Mouse (Mus musculus): ENCODE data around the gene Ube2h. TPM values are rescaled to one million over a fixed set of nuclear protein-coding genes. Genes with fewer than 3 reads are reported as not detected.

Ube2h gene
- polyA plus RNA-seq, 1 experiment from 2014 or later = 60.5 TPM

GRCm38 (mm10) chr6:30204383-30205179 is 99.8 kb downstream of the Ube2h start:
- Histone ChIP-seq H3K9ac (replicated peaks; ENCODE audit: low read depth, low read length) (no peak overlapping the region), H3K9me3 (ENCODE audit: control insufficient read depth, low read depth, low read length) (no peaks in the 10 kb centered on the region), H3K4me2 (replicated peaks; ENCODE audit: low read depth, low read length) (no peak overlapping the region), H3K27ac (ENCODE audit: low read length) (no peak overlapping the region), H3K36me3 (ENCODE audit: control insufficient read depth, insufficient read depth, low read length) (no peaks in the 10 kb centered on the region), H3K4me1 (ENCODE audit: control insufficient read depth, insufficient read depth, low read length) (peaks cover 5% of the 10 kb centered on the region; the same call in 1 of the 2 replicates), H3K27me3 (ENCODE audit: control insufficient read depth, insufficient read depth, low read length) (no peaks in the 10 kb centered on the region), H3K4me3 (ENCODE audit: low read depth, low read length) (no peak overlapping the region)
- WGBS = 70% methylated on average over 20 of the region's 20 CpGs
- ATAC-seq (ENCODE audit: insufficient number of reproducible peaks, insufficient read depth, low FRiP score, low read depth) = no peak

- no peak overlapping the region for H3K9ac ChIP-seq (replicated peaks; ENCODE audit: low read depth, low read length)
- 79% methylated on average over 8 of the region's 8 CpGs for WGBS
- no peaks in the 10 kb centered on the region for H3K4me1 ChIP-seq (ENCODE audit: control insufficient read depth, insufficient read depth, low read length)
- no peaks in the 10 kb centered on the region for H3K36me3 ChIP-seq (ENCODE audit: control insufficient read depth, insufficient read depth, low read length)
- H3K27me3 ChIP-seq (ENCODE audit: control insufficient read depth, insufficient read depth, low read length) = no peaks in the 10 kb centered on the region
- H3K27ac ChIP-seq (ENCODE audit: low read length) = no peak overlapping the region
- no peak overlapping the region for H3K4me3 ChIP-seq (ENCODE audit: low read depth, low read length)
- H3K4me2 ChIP-seq (replicated peaks; ENCODE audit: low read depth, low read length) = no peak overlapping the region
- H3K9me3 ChIP-seq (ENCODE audit: control insufficient read depth, low read depth, low read length) = no peaks in the 10 kb centered on the region
- ATAC-seq (ENCODE audit: insufficient number of reproducible peaks, insufficient read depth, low FRiP score, low read depth) = no peak
These were observed 108.2 kb downstream of the Ube2h start for GRCm38 (mm10) chr6:30196143-30196542.

- H3K36me3 ChIP-seq (ENCODE audit: control insufficient read depth, insufficient read depth, low read length) = no peaks in the 10 kb centered on the region
- whole genome bisulfite sequencing = 78% methylated on average over 11 of the region's 11 CpGs
- H3K9ac ChIP-seq (replicated peaks; ENCODE audit: low read depth, low read length) = no peak overlapping the region
- no peaks in the 10 kb centered on the region for H3K4me1 ChIP-seq (ENCODE audit: control insufficient read depth, insufficient read depth, low read length)
- ATAC-seq (ENCODE audit: insufficient number of reproducible peaks, insufficient read depth, low FRiP score, low read depth) = no peak
- H3K27me3 ChIP-seq (ENCODE audit: control insufficient read depth, insufficient read depth, low read length) = no peaks in the 10 kb centered on the region
- no peak overlapping the region for H3K4me2 ChIP-seq (replicated peaks; ENCODE audit: low read depth, low read length)
- no peak overlapping the region for H3K27ac ChIP-seq (ENCODE audit: low read length)
- no peak overlapping the region for H3K4me3 ChIP-seq (ENCODE audit: low read depth, low read length)
- no peaks in the 10 kb centered on the region for H3K9me3 ChIP-seq (ENCODE audit: control insufficient read depth, low read depth, low read length)
These were observed 108.7 kb downstream of the Ube2h start for GRCm38 (mm10) chr6:30195656-30196055.

GRCm38 (mm10) chr6:30183624-30184023 is 120.7 kb downstream of the Ube2h start:
- ATAC-seq (ENCODE audit: insufficient number of reproducible peaks, insufficient read depth, low FRiP score, low read depth) = no peak
- Histone ChIP-seq H3K4me1 (ENCODE audit: control insufficient read depth, insufficient read depth, low read length) (0 out of 2 replicates have a peak, but pooled peaks cover 3% of the 10 kb centered on the region), H3K9ac (replicated peaks; ENCODE audit: low read depth, low read length) (no peak overlapping the region), H3K27ac (ENCODE audit: low read length) (no peak overlapping the region), H3K27me3 (ENCODE audit: control insufficient read depth, insufficient read depth, low read length) (peaks cover 24% of the 10 kb centered on the region), H3K4me3 (ENCODE audit: low read depth, low read length) (no peak overlapping the region), H3K36me3 (ENCODE audit: control insufficient read depth, insufficient read depth, low read length) (no peaks in the 10 kb centered on the region), H3K4me2 (replicated peaks; ENCODE audit: low read depth, low read length) (no peak overlapping the region), H3K9me3 (ENCODE audit: control insufficient read depth, low read depth, low read length) (0 out of 2 replicates have a peak, but pooled peaks cover 4% of the 10 kb centered on the region)
- 80% methylated on average over 4 of the region's 4 CpGs for WGBS

- ATAC-seq (ENCODE audit: insufficient number of reproducible peaks, insufficient read depth, low FRiP score, low read depth) = no peak
- Histone ChIP-seq H3K4me1 (ENCODE audit: control insufficient read depth, insufficient read depth, low read length) (0 out of 2 replicates have a peak, but pooled peaks cover 3% of the 10 kb centered on the region), H3K4me3 (ENCODE audit: low read depth, low read length) (no peak overlapping the region), H3K9me3 (ENCODE audit: control insufficient read depth, low read depth, low read length) (0 out of 2 replicates have a peak, but pooled peaks cover 4% of the 10 kb centered on the region), H3K9ac (replicated peaks; ENCODE audit: low read depth, low read length) (no peak overlapping the region), H3K36me3 (ENCODE audit: control insufficient read depth, insufficient read depth, low read length) (no peaks in the 10 kb centered on the region), H3K27me3 (ENCODE audit: control insufficient read depth, insufficient read depth, low read length) (peaks cover 32% of the 10 kb centered on the region), H3K4me2 (replicated peaks; ENCODE audit: low read depth, low read length) (no peak overlapping the region), H3K27ac (ENCODE audit: low read length) (no peak overlapping the region)
- 35% methylated on average over 6 of the region's 6 CpGs for WGBS
These were observed 122.3 kb downstream of the Ube2h start for GRCm38 (mm10) chr6:30182038-30182437.

GRCm38 (mm10) chr6:30180321-30180720 is 124.0 kb downstream of the Ube2h start:
- no peak overlapping the region for H3K4me3 ChIP-seq (ENCODE audit: low read depth, low read length)
- no peak for ATAC-seq (ENCODE audit: insufficient number of reproducible peaks, insufficient read depth, low FRiP score, low read depth)
- no peak overlapping the region for H3K4me2 ChIP-seq (replicated peaks; ENCODE audit: low read depth, low read length)
- 0 out of 2 replicates have a peak, but pooled peaks cover 3% of the 10 kb centered on the region for H3K4me1 ChIP-seq (ENCODE audit: control insufficient read depth, insufficient read depth, low read length)
- H3K27me3 ChIP-seq (ENCODE audit: control insufficient read depth, insufficient read depth, low read length) = peaks cover 38% of the 10 kb centered on the region
- no peaks in the 10 kb centered on the region for H3K36me3 ChIP-seq (ENCODE audit: control insufficient read depth, insufficient read depth, low read length)
- WGBS = 27% methylated on average over 2 of the region's 2 CpGs
- H3K27ac ChIP-seq (ENCODE audit: low read length) = no peak overlapping the region
- H3K9me3 ChIP-seq (ENCODE audit: control insufficient read depth, low read depth, low read length) = 0 out of 2 replicates have a peak, but pooled peaks cover 4% of the 10 kb centered on the region
- no peak overlapping the region for H3K9ac ChIP-seq (replicated peaks; ENCODE audit: low read depth, low read length)

- no peak for ATAC-seq (ENCODE audit: insufficient number of reproducible peaks, insufficient read depth, low FRiP score, low read depth)
- Histone ChIP-seq H3K9ac (replicated peaks; ENCODE audit: low read depth, low read length) (no peak overlapping the region), H3K36me3 (ENCODE audit: control insufficient read depth, insufficient read depth, low read length) (no peaks in the 10 kb centered on the region), H3K27me3 (ENCODE audit: control insufficient read depth, insufficient read depth, low read length) (peaks cover 46% of the 10 kb centered on the region), H3K4me3 (ENCODE audit: low read depth, low read length) (no peak overlapping the region), H3K27ac (ENCODE audit: low read length) (no peak overlapping the region), H3K4me2 (replicated peaks; ENCODE audit: low read depth, low read length) (no peak overlapping the region), H3K4me1 (ENCODE audit: control insufficient read depth, insufficient read depth, low read length) (peaks cover 6% of the 10 kb centered on the region), H3K9me3 (ENCODE audit: control insufficient read depth, low read depth, low read length) (0 out of 2 replicates have a peak, but pooled peaks cover 4% of the 10 kb centered on the region)
- 20% methylated on average over 11 of the region's 11 CpGs for WGBS
These were observed 125.3 kb downstream of the Ube2h start for GRCm38 (mm10) chr6:30179046-30179445.

GRCm38 (mm10) chr6:30178023-30178639 is 126.2 kb downstream of the Ube2h start:
- Histone ChIP-seq H3K4me3 (ENCODE audit: low read depth, low read length) (no peak overlapping the region), H3K27ac (ENCODE audit: low read length) (no peak overlapping the region), H3K36me3 (ENCODE audit: control insufficient read depth, insufficient read depth, low read length) (no peaks in the 10 kb centered on the region), H3K4me1 (ENCODE audit: control insufficient read depth, insufficient read depth, low read length) (peaks cover 11% of the 10 kb centered on the region), H3K9me3 (ENCODE audit: control insufficient read depth, low read depth, low read length) (no peaks in the 10 kb centered on the region), H3K4me2 (replicated peaks; ENCODE audit: low read depth, low read length) (no peak overlapping the region), H3K9ac (replicated peaks; ENCODE audit: low read depth, low read length) (no peak overlapping the region), H3K27me3 (ENCODE audit: control insufficient read depth, insufficient read depth, low read length) (peaks cover 55% of the 10 kb centered on the region)
- 2% methylated on average over 27 of the region's 27 CpGs for WGBS
- no peak for ATAC-seq (ENCODE audit: insufficient number of reproducible peaks, insufficient read depth, low FRiP score, low read depth)
